Mouse (Mus musculus) layer of hippocampus, postnatal 14 days (tissue): ENCODE measurements at regions not wholly inside any gene's neighbourhood (a gene's known extent, or its start where the extent isn't known, plus 50 kb on each side); places are given as distances from the start of the nearest gene placed in this dataset.
"Not testable (repeated sequence)": the region's sequence is repeated elsewhere in the genome, so short reads cannot be mapped to it uniquely, and the experiment has no call there.

Experiments
- DNase-seq, 2 experiments: peaks; one replicate each; pipeline ENCODE4 v3.0.0; 2021 to 2022; ENCODE audit warnings: low spot score in 2 of 2, mixed read lengths in 1 of 2

DNA sequence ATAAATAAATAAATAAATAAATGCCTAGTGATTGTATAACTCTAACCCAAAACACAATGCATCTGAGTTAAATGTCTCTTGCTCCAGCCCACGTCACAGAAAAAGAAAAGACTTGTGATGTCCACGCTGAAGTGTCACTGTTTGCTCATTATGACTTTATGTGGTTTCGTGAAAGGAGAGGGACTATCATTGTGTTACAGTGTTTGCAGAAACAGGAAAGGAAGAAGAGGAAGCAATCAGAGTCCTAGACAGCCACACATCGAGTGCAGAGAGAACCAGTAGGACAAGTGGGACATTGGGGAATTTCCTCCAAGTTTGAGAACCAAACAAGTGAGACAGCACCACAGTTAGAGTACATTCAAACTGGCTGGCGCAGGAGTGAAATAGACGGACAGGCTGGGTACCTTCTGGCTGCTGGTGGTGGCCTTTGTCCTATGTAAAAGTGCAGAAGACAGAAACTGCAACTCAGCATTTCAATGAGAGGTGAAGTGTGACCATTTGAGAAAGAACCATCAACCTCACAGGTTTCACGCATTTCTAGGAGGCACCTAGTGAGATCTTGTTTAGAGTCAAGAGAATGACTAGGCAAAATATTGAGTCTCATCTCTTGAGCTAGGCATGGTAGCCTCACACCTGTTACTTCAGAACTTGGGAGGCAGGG, 59.6 kb downstream of the Fasl start:
- DNase-seq, result no peak

DNA sequence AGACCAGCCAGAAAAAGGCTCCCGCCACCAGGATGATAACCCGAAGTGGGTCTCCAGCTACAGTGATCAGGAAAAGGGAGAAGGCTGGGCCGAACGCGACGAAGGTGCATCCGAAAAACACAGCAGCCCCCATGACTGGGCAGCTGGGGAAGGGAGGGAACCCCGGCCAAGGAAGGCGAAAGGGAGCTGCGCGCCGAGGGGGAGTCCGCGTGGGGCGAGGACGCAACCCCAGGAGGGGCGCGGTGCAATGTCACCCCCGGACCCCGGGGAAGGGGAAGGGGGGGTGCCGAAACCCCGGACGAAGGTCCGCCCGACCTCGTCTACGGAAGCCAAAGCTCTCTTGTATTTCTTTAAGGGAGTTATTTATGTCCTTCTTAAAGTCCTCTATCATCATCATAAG, 60.9 kb downstream of the Fasl start:
- DNase-seq, result not testable (repeated sequence)

GRCm38 (mm10) chr1:161726098-161726497, 62.2 kb downstream of the Fasl start:
- DNase-seq, result not testable (repeated sequence)

DNA sequence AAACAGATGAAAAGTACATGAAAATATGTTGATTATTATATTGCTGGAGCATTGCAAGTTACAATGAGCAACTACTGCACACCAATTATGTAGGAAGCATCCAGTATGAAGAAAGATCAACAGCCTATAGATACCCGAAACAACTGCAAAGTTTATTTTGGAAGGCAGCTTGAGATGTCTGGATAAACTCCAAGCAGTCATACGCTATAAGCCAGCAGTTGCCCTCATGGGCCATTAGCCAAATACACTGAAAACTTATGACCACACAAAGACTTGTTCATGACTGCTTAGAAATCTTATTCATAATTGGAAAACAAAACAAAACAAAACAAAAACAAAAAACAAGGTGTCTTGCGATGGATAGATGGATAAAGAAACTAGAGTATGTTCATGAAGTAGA, 68.4 kb downstream of the Fasl start:
- DNase-seq, result no peak

GRCm38 (mm10) chr1:161718254-161718653, 70.0 kb downstream of the Fasl start:
- no peak for DNase-seq

- DNase-seq, result peak; percentile 47 to 48
These were observed 75.4 kb downstream of the Fasl start for GRCm38 (mm10) chr1:161712918-161713317.

DNA sequence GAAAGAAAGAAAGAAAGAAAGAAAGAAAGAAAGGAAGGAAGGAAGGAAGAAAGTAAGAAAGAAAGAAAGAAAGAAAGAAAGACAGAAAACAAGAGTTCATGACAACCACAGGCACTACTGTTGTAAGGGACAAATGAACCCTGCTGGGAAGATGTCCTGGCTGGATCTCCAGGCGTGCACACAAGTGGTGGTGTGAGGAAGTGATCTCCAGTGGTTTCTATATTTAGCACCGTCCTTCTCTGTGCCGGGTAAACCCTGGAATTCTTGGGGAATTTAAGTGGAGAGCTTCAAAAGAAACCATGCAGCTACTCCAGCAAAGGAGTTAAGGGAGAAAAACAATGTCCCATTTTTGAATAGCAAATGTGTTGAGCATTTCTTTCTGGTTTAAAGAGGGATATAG, 76.0 kb downstream of the Fasl start:
- DNase-seq, result no peak

DNA sequence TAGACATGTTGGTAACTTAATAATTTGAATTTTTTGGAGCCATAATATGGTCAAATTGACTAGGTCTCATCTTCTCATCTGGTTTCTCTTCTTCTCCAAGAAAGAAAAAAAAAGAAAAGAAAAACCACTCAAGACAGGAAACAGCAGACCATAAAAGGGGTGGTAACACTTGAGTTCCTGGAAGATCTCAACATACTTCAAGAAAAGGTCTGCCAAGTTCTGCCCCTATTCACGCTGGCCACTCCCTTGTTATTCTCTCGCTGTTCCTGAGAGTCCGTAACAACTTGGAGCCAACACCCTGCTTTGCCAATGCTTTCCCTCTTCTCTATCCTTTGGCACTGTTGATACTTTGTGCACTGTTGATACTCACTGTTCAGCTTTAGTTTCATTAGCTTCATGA, 81.2 kb downstream of the Fasl start:
- DNase-seq, result no peak

- DNase-seq, result no peak
These were observed 83.3 kb downstream of the Fasl start for GRCm38 (mm10) chr1:161704961-161705360.

GRCm38 (mm10) chr1:161704527-161704926, 83.8 kb downstream of the Fasl start:
- DNase-seq, result no peak

DNA sequence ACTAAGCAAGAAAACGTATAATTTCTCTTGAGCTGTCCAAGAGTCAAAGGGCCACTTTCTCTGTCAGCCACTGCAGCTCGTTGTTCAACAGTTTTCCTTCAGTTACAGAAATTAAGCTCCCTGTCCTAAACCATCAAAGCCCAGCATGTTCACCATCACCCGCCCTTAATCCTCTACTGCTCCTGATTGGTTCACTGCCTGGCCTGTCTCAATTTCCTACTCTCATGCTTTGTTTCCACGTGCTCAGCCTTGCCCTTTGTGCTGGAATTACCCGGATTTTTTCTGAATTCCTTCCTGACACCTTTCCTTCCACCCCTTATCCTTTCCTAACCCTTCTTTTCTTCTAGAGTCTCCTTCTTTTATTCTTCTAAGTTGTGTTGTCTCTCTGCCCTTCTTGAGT, 92.4 kb downstream of the Fasl start:
- DNase-seq, result no peak

DNA sequence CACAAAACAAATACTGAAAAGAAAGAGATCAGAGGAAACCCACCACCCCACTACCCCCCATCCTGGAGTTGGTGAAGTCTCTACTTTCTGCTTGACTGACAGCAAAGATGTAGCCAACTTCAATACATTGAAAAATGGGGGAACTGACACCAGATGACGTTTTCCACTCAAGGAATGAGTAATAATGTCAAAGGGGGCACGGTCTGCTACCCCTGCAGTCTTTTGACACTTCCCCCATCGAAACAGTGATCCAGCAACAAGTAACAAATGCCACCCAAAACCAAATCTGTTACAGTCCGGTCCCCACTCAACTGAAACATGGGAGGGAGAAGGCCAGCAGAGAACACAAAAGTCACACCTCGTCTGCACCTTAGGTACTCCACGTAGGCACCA, 94.5 kb downstream of the Fasl start:
- DNase-seq, result no peak

- no peak for DNase-seq
These were observed 95.2 kb downstream of the Fasl start for GRCm38 (mm10) chr1:161692836-161693767.

GRCm38 (mm10) chr1:161688946-161689345, 99.3 kb downstream of the Fasl start:
- no peak for DNase-seq

DNA sequence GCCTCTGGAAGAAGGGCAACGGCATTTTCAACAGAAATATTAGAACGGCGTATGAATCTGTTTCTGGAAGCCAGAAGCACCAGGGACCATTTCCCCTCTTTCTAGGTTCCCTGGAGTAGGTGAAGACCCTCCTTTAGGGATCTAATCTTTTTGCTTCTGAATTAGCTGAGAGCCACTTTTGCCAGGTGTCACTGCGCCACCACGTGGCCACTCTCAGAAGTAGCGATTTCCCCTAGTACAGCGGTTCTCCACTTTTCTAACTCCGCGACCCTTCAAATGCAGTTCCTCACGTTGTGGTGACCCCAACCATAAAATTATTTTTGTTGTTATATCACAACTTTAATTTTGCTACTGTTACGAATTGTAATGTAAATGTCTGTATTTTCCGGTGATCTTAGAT, 100.7 kb downstream of the Fasl start:
- peak; percentile 51 to 61 for DNase-seq

GRCm38 (mm10) chr1:161680558-161680957, 107.7 kb downstream of the Fasl start:
- DNase-seq, result no peak

DNA sequence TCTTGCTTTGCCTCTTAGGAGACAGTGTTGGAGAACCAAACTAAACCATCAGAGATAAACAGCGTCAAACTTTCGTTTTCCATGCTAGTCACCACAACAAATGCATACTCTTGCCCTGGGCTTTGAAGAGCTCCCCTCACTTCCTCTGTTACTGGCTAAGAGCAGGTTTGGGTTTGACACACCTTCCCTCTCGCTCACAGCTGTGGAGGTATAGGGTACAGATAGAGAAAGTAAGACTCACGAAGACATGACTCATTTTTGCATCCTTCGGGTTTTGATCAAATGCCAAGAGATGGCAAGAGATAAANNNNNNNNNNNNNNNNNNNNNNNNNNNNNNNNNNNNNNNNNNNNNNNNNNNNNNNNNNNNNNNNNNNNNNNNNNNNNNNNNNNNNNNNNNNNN, 117.4 kb downstream of the Fasl start:
- DNase-seq, result no peak

DNA sequence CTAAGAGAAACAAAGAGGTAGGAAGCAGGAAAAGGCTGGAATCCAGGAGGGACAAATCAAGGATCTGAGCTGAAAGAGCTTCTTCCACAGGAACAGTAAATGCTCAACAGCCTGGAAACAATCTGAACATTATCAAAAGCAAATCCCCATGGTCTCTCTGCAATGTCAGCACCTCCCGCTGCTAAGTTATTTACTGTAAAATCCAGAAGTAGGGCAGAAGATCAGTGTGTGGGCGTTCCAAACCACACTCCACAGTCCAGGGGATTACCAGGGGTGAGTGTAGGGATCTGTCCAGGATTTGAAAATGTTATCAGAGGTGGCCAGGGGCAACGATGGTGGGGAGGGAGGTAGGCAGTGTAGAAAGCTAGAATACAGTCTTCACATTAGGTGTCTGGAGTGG, 124.0 kb downstream of the Fasl start:
- DNase-seq, result no peak

- DNase-seq, result no peak
These were observed 124.9 kb downstream of the Fasl start for GRCm38 (mm10) chr1:161663351-161663750.

DNA sequence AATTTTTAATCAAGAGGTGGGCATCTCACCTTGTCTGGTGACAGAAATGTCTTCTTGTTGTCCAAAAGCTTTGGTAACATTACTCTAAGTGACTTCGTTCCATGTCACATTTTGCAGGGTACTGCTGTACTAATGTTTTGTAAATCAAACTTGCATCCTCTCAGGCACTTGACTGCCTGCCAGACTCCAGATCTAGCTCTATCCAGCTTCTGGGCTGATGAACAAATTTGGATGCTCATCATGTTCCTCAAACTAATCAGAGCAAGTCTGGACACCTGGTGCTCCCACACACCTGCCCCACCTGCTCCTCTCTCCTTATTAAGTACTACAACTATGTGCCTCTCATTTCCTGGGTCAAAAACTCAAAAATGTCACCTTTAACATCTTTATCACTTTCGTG, 126.1 kb downstream of the Fasl start:
- DNase-seq, result peak; percentile 8 to 60

- DNase-seq, result no peak
These were observed 130.8 kb downstream of the Fasl start for GRCm38 (mm10) chr1:161657511-161657910.

- no peak for DNase-seq
These were observed 138.9 kb downstream of the Fasl start for GRCm38 (mm10) chr1:161649387-161649786.

DNA sequence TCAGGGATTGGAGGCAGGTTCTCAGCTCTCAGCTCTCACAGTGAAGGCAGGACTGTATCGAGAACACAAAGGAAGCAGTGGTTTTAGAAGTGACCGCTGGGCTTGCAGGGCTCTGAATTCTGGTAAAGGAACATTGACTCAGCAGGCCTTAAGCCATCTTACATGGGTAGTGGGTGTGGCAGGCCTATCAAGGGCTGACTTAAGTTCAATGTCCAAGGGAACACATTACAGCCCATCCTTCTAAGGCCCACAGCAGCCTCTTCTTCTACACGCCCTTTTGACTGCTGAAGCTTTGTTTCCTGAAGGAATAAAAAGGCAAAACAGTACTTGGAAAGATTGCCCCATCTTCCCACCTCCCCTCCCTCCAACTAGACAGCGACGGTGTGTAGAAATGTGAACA, 137.6 kb downstream of the Tnfsf18 start:
- DNase-seq, result no peak
